Mouse (Mus musculus): Measurements from ENCODE around the gene Mrps23. TPM values are rescaled to one million over a fixed set of nuclear protein-coding genes. Genes with fewer than 3 reads are reported as not detected.

The Mrps23 gene
- polyA plus RNA-seq, 1 experiment: 107 TPM

DNA sequence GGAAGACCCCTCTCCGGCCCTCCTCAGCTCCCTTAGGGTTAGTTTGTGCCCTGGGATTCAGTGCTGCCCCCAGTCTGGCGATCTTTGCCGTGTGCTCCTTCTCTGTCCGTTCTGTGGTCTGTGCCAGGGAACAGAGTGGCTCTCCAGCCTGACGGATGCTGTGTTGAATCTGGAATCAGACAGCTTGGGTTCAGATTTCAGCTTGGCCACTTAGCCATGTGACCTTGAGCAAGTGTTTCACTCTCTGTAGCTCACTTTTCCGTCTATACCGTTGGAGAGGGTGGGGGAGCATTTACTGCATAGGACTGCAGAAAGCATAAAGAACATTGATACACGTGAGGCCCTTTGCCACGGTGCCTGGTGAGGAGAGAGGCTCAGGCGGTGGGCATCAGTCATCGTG lies 44.8 kb upstream of the Mrps23 start:
- no peak overlapping the region for H3K4me3 ChIP-seq (ENCODE audit: low read depth, low read length)
- H3K9ac ChIP-seq (ENCODE audit: low read depth, poor library complexity, severe bottlenecking): no peak overlapping the region
- peaks cover 9% of the 10 kb centered on the region for H3K4me1 ChIP-seq (ENCODE audit: control insufficient read depth, insufficient read depth, low read length)
- H3K9me3 ChIP-seq (replicated peaks; ENCODE audit: control insufficient read depth, insufficient read depth, low read length, poor library complexity, severe bottlenecking): no peaks in the 10 kb centered on the region
- no peak overlapping the region for H3K27ac ChIP-seq (ENCODE audit: insufficient read depth, low read length)
- TF ChIP-seq POLR2A (IDR thresholded peaks at IDR 0.05; ENCODE audit: insufficient read depth, low read length): no peak
- no peak for TF ChIP-seq CTCF (IDR thresholded peaks at IDR 0.05; ENCODE audit: low read depth, low read length)
- TF ChIP-seq EP300 (IDR thresholded peaks at IDR 0.05; ENCODE audit: insufficient read depth, low read depth, low read length): no peak
- no peaks in the 10 kb centered on the region for H3K27me3 ChIP-seq (ENCODE audit: control insufficient read depth, insufficient read depth, low read length, poor library complexity, severe bottlenecking)
- no peaks in the 10 kb centered on the region for H3K36me3 ChIP-seq (ENCODE audit: control insufficient read depth, insufficient read depth, low read length, poor library complexity, severe bottlenecking)

DNA sequence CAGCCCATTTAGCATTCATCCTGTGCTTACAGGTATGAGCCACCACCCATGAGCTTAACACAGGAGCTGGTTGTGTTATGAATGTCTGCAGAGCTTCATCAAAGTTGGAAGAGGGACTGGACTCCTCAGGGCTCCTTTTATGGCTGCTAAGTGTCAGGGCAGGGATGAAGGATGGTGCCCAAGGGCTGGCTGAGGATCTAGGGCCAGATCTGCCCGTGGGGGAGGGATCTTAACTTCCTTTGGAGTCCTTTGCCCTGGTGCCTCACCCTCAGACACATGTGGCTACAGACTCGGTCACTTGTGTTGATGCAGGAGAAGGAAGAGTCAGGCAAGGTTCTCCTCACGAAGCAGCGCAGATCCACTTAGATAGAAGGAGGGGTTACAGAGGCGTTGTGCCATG lies 43.9 kb upstream of the Mrps23 start:
- no peaks in the 10 kb centered on the region for H3K27me3 ChIP-seq (ENCODE audit: control insufficient read depth, insufficient read depth, low read length, poor library complexity, severe bottlenecking)
- no peak overlapping the region for H3K9ac ChIP-seq (ENCODE audit: low read depth, poor library complexity, severe bottlenecking)
- peaks cover 9% of the 10 kb centered on the region for H3K4me1 ChIP-seq (ENCODE audit: control insufficient read depth, insufficient read depth, low read length)
- H3K9me3 ChIP-seq (replicated peaks; ENCODE audit: control insufficient read depth, insufficient read depth, low read length, poor library complexity, severe bottlenecking): no peaks in the 10 kb centered on the region
- H3K4me3 ChIP-seq (ENCODE audit: low read depth, low read length): no peak overlapping the region
- H3K27ac ChIP-seq (ENCODE audit: insufficient read depth, low read length): no peak overlapping the region
- TF ChIP-seq CTCF (IDR thresholded peaks at IDR 0.05; ENCODE audit: low read depth, low read length): no peak
- no peak for TF ChIP-seq POLR2A (IDR thresholded peaks at IDR 0.05; ENCODE audit: insufficient read depth, low read length)
- TF ChIP-seq EP300 (IDR thresholded peaks at IDR 0.05; ENCODE audit: insufficient read depth, low read depth, low read length): no peak
- H3K36me3 ChIP-seq (ENCODE audit: control insufficient read depth, insufficient read depth, low read length, poor library complexity, severe bottlenecking): no peaks in the 10 kb centered on the region

DNA sequence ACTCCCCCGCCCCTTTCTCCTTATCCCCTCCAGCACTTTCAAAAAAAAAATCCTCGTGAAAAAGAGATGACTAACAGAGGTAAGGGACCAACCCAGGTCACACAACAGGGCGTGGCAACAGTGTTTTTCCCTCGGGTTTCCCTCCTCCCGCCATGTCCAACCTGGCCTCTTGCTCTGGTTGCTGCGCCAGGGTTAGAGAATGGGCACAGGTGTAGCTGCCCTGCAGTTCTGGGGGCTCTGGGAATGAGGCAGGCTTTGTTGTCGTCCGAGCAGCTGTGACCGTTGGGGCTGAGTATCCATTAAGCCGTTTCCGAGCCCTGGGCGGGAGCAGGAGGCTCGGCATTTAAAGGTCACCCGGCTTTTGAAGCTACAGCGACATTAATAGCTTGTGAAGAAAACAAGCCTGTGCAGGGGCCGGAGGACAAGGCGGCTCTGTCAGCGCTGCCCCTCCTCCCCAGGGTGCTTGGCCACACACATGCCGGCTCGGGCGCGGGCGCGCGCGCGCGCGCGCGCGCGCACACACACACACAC lies 43.1 kb upstream of the Mrps23 start:
- Histone ChIP-seq H3K4me1 (ENCODE audit: control insufficient read depth, insufficient read depth, low read length) (peaks cover 9% of the 10 kb centered on the region), H3K9ac (ENCODE audit: low read depth, poor library complexity, severe bottlenecking) (peak overlapping the region; percentile 55), H3K27ac (ENCODE audit: insufficient read depth, low read length) (peak overlapping the region; percentile 39), H3K9me3 (replicated peaks; ENCODE audit: control insufficient read depth, insufficient read depth, low read length, poor library complexity, severe bottlenecking) (no peaks in the 10 kb centered on the region), H3K4me3 (ENCODE audit: low read depth, low read length) (peak overlapping the region; percentile 46), H3K36me3 (ENCODE audit: control insufficient read depth, insufficient read depth, low read length, poor library complexity, severe bottlenecking) (no peaks in the 10 kb centered on the region), H3K27me3 (ENCODE audit: control insufficient read depth, insufficient read depth, low read length, poor library complexity, severe bottlenecking) (no peaks in the 10 kb centered on the region)
- TF ChIP-seq EP300 (IDR thresholded peaks at IDR 0.05; ENCODE audit: insufficient read depth, low read depth, low read length): peak; percentile 95
- TF ChIP-seq POLR2A (IDR thresholded peaks at IDR 0.05; ENCODE audit: insufficient read depth, low read length): no peak

DNA sequence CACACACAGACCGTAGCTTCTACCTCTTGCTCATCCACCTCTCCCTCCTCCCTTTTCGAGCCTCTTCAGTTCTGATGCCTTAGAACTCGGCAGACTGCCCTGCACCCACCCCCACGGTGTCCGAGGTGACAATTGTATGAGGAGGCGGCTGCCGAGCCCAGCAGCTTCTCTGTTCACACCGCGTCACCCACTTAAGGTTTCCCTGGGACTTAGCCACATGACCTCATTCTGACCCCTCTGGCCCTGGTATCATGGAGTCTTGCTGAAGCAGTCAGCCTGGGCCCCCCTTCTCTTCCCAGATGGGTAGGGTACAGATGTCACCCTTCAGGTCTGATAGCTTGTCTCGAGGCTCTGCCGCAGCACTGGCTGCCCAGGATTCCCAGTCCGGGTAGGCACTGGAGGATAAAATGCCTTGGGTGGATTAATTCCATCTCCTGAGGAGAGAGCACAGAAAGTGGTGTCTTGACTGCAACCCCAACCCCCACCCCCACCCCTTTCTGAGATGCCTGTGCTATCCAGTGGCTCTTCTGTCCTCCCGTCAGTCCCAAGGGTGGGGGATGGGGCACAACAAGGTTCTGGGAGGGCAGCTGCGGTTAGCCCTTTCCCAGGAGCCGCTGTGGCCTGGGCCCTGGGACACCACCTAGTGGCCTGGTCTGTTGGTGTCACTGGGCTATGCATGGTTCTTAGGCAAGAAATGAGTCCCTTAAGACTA lies 42.4 kb upstream of the Mrps23 start:
- TF ChIP-seq EP300 (IDR thresholded peaks at IDR 0.05; ENCODE audit: insufficient read depth, low read depth, low read length): peak; percentile 90
- peak; percentile 89 for TF ChIP-seq CTCF (IDR thresholded peaks at IDR 0.05; ENCODE audit: low read depth, low read length)
- TF ChIP-seq POLR2A (IDR thresholded peaks at IDR 0.05; ENCODE audit: insufficient read depth, low read length): no peak
- Histone ChIP-seq H3K27ac (ENCODE audit: insufficient read depth, low read length) (peak overlapping the region; percentile 77), H3K27me3 (ENCODE audit: control insufficient read depth, insufficient read depth, low read length, poor library complexity, severe bottlenecking) (no peaks in the 10 kb centered on the region), H3K4me3 (ENCODE audit: low read depth, low read length) (peak overlapping the region; percentile 41), H3K4me1 (ENCODE audit: control insufficient read depth, insufficient read depth, low read length) (peaks cover 9% of the 10 kb centered on the region), H3K36me3 (ENCODE audit: control insufficient read depth, insufficient read depth, low read length, poor library complexity, severe bottlenecking) (no peaks in the 10 kb centered on the region), H3K9me3 (replicated peaks; ENCODE audit: control insufficient read depth, insufficient read depth, low read length, poor library complexity, severe bottlenecking) (no peaks in the 10 kb centered on the region), H3K9ac (ENCODE audit: low read depth, poor library complexity, severe bottlenecking) (peak overlapping the region; percentile 55)

DNA sequence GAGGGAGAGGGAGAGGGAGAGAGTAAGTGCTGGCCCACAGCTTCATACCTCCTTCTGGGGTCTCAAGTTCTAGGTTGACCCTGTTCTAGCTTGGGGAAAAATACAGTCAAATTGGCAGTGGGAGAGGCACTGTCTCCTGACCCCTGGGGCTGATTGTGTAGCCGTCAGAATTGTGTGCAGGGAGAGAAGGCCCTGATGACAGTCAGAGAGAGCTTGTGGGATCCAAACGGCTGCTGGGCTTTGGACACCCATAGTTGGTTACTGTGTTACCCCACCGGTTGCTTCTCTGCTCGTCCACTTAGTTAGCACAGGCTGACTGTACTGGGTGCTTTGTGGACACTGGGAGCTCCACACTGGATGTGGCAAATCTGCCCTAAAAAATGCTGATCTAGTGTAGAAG lies 41.4 kb upstream of the Mrps23 start:
- Histone ChIP-seq H3K9ac (ENCODE audit: low read depth, poor library complexity, severe bottlenecking) (no peak overlapping the region), H3K4me1 (ENCODE audit: control insufficient read depth, insufficient read depth, low read length) (peaks cover 9% of the 10 kb centered on the region), H3K27ac (ENCODE audit: insufficient read depth, low read length) (no peak overlapping the region), H3K36me3 (ENCODE audit: control insufficient read depth, insufficient read depth, low read length, poor library complexity, severe bottlenecking) (no peaks in the 10 kb centered on the region), H3K9me3 (replicated peaks; ENCODE audit: control insufficient read depth, insufficient read depth, low read length, poor library complexity, severe bottlenecking) (no peaks in the 10 kb centered on the region), H3K4me3 (ENCODE audit: low read depth, low read length) (no peak overlapping the region), H3K27me3 (ENCODE audit: control insufficient read depth, insufficient read depth, low read length, poor library complexity, severe bottlenecking) (no peaks in the 10 kb centered on the region)
- TF ChIP-seq EP300 (IDR thresholded peaks at IDR 0.05; ENCODE audit: insufficient read depth, low read depth, low read length) (no peak), POLR2A (IDR thresholded peaks at IDR 0.05; ENCODE audit: insufficient read depth, low read length) (no peak), CTCF (IDR thresholded peaks at IDR 0.05; ENCODE audit: low read depth, low read length) (no peak)

DNA sequence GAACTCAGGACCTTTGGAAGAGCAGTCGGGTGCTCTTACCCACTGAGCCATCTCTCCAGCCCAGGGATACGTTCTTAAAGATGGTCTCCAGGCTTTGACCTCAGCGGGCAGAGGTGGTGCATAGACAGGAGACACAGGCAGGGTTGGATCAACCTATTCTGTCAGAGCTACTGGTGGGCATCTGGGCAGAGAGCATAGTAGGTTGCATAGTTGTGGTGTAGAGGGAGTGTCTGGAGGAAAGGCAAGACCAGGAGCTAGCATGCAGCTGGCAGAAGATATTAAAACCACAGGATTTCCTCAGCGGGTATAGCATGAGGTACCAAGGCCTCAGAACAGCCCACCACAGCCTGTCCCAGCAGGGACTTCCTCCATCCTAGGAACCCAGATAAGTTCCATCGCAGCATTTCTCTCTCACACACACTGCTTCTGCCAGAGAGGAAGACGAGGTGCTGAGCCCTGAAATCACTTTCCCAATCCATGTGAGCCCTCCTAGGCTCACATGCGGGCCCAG lies 39.9 kb upstream of the Mrps23 start:
- peak overlapping the region; percentile 43 for H3K9ac ChIP-seq (ENCODE audit: low read depth, poor library complexity, severe bottlenecking)
- no peak for TF ChIP-seq EP300 (IDR thresholded peaks at IDR 0.05; ENCODE audit: insufficient read depth, low read depth, low read length)
- no peak for TF ChIP-seq POLR2A (IDR thresholded peaks at IDR 0.05; ENCODE audit: insufficient read depth, low read length)
- TF ChIP-seq CTCF (IDR thresholded peaks at IDR 0.05; ENCODE audit: low read depth, low read length): no peak
- no peaks in the 10 kb centered on the region for H3K9me3 ChIP-seq (replicated peaks; ENCODE audit: control insufficient read depth, insufficient read depth, low read length, poor library complexity, severe bottlenecking)
- H3K36me3 ChIP-seq (ENCODE audit: control insufficient read depth, insufficient read depth, low read length, poor library complexity, severe bottlenecking): no peaks in the 10 kb centered on the region
- H3K4me3 ChIP-seq (ENCODE audit: low read depth, low read length): peak overlapping the region; percentile 33; the same call in 1 of the 2 replicates
- no peak overlapping the region for H3K27ac ChIP-seq (ENCODE audit: insufficient read depth, low read length)
- H3K27me3 ChIP-seq (ENCODE audit: control insufficient read depth, insufficient read depth, low read length, poor library complexity, severe bottlenecking): no peaks in the 10 kb centered on the region
- peaks cover 8% of the 10 kb centered on the region for H3K4me1 ChIP-seq (ENCODE audit: control insufficient read depth, insufficient read depth, low read length)

Data from ES-Bruce4 (cell line).